Mouse (Mus musculus) thymus, adult 18-20 months (tissue): ENCODE data around the gene Slc2a1.

Experiments used
- DNase-seq, 2 experiments: peaks; one replicate each; pipeline ENCODE4 v3.0.0; 2022; ENCODE audit warnings: mixed read lengths in 2 of 2

Gene Slc2a1

GRCm38 (mm10) chr4:119098216-119099210 lies 10.0 kb upstream of the Slc2a1 start:
- no peak for DNase-seq

- no peak for DNase-seq
Observed at GRCm38 (mm10) chr4:119101392-119101791, 7.1 kb upstream of the Slc2a1 start.

GRCm38 (mm10) chr4:119102350-119103126 lies 6.0 kb upstream of the Slc2a1 start:
- no peak for DNase-seq

GRCm38 (mm10) chr4:119104847-119105246 lies 3.7 kb upstream of the Slc2a1 start:
- no peak for DNase-seq

- peak; percentile 74 to 84 for DNase-seq
Observed at GRCm38 (mm10) chr4:119105704-119106103, 2.8 kb upstream of the Slc2a1 start.

- DNase-seq: no peak
Observed at GRCm38 (mm10) chr4:119107867-119108266, 644 bp upstream of the Slc2a1 start.

GRCm38 (mm10) chr4:119109640-119110039 lies 1.1 kb downstream of the Slc2a1 start:
- DNase-seq: no peak

- no peak for DNase-seq
Observed at GRCm38 (mm10) chr4:119110512-119110911, 2.0 kb downstream of the Slc2a1 start.

GRCm38 (mm10) chr4:119111410-119111809 lies 2.9 kb downstream of the Slc2a1 start:
- no peak for DNase-seq

- no peak for DNase-seq
Observed at GRCm38 (mm10) chr4:119112256-119112885, 3.9 kb downstream of the Slc2a1 start.

GRCm38 (mm10) chr4:119115611-119116070 lies 7.1 kb downstream of the Slc2a1 start:
- no peak for DNase-seq

GRCm38 (mm10) chr4:119116336-119116735 lies 7.8 kb downstream of the Slc2a1 start:
- DNase-seq: no peak

GRCm38 (mm10) chr4:119117571-119117970 lies 9.1 kb downstream of the Slc2a1 start:
- no peak for DNase-seq

- DNase-seq: no peak
Observed at GRCm38 (mm10) chr4:119118659-119119077, 10.2 kb downstream of the Slc2a1 start.

- DNase-seq: no peak
Observed at GRCm38 (mm10) chr4:119119354-119119753, 10.8 kb downstream of the Slc2a1 start.

GRCm38 (mm10) chr4:119120095-119120494 lies 11.6 kb downstream of the Slc2a1 start:
- DNase-seq: no peak

- DNase-seq: no peak
Observed at GRCm38 (mm10) chr4:119121249-119121648, 12.7 kb downstream of the Slc2a1 start.

- no peak for DNase-seq
Observed at GRCm38 (mm10) chr4:119124771-119125273, 16.3 kb downstream of the Slc2a1 start.

- no peak for DNase-seq
Observed at GRCm38 (mm10) chr4:119125577-119126270, 17.2 kb downstream of the Slc2a1 start.

GRCm38 (mm10) chr4:119127229-119127628 lies 18.7 kb downstream of the Slc2a1 start:
- peak; percentile 21 to 57 for DNase-seq

GRCm38 (mm10) chr4:119128547-119128946 lies 20.0 kb downstream of the Slc2a1 start:
- DNase-seq: no peak

- DNase-seq: no peak
Observed at GRCm38 (mm10) chr4:119129096-119129495, 20.6 kb downstream of the Slc2a1 start.
